22 mouse cellular contexts compared by ENCODE assay signal in the genomic region with DNA sequence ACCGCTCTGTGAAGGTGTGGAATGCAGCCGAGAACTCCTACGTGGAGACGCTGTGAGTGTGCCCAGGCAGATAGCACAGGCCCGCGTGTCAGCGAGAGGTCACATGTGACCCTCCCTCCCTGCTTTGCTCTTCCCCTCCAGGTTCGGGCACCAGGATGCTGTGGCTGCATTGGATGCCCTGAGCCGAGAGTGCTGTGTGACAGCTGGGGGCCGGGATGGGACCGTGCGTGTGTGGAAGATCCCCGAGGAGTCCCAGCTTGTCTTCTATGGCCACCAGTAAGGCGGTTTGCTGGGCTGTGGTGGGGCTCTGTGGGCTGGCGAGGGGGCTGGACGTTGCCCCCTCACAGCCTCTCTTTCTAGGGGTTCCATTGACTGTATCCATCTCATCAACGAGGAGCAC. TPM values are rescaled to one million over a fixed set of nuclear protein-coding genes. Genes with fewer than 3 reads are reported as not detected.
"Had no signal": no experiment of that assay in that cellular context is flagged by ENCODE, and none has a peak within 500 bp of the region (broad histone marks: within the 10 kb centered on the region; RNA-seq: fewer than 3 reads in every experiment).

No protein-coding gene starts in this region.

- DNase-seq: kidney, adult 18-20 months; kidney, adult 9 months; layer of hippocampus, adult 9-11 months; lung, adult 2 months; lung, postnatal 14 days; midbrain, embryonic 14.5 days; thymus, adult 2 months; thymus, postnatal 36 days had no signal

- H3K9me3 ChIP-seq: limb, embryonic 12.5 days; stomach, embryonic 15.5 days had no signal

- H3K4me1 ChIP-seq: limb, embryonic 12.5 days had no signal

- H3K27me3 ChIP-seq: limb, embryonic 12.5 days; stomach, embryonic 15.5 days had no signal

- H3K27ac ChIP-seq: layer of hippocampus, adult 2 months; limb, embryonic 12.5 days; stomach, embryonic 15.5 days had no signal

- ATAC-seq: inflammation-experienced regulatory T-cells, adult 6 months; intestine, embryonic 16.5 days had no signal

- H3K4me2 ChIP-seq: limb, embryonic 12.5 days; midbrain, embryonic 11.5 days; stomach, embryonic 15.5 days had no signal

- H3K9ac ChIP-seq: limb, embryonic 12.5 days; stomach, embryonic 15.5 days had no signal

- H3K4me3 ChIP-seq: layer of hippocampus, adult 2 months; limb, embryonic 12.5 days; stomach, embryonic 15.5 days had no signal

RNA-seq across cellular contexts. Expression of a gene that starts 16.2 kb away (rescaled TPM):
- polyA plus RNA-seq: inflammation-experienced regulatory T-cells, adult 6 months; intestine, embryonic 16.5 days; kidney, embryonic 16.5 days; limb, embryonic 12.5 days; liver, adult 2 months; liver, embryonic 16.5 days; lung, embryonic 16.5 days; midbrain, embryonic 11.5 days; midbrain, embryonic 14.5 days; midbrain, postnatal 0 days; neural tube, embryonic 11.5 days; neural tube, embryonic 14.5 days; stomach, embryonic 15.5 days; thymus, adult 2 months; urinary bladder, adult 2 months had no signal

RNA-seq across cellular contexts. Expression of a gene that starts 17.9 kb away (rescaled TPM):
- polyA plus RNA-seq: inflammation-experienced regulatory T-cells, adult 6 months; liver, adult 2 months had no signal
